Mouse (Mus musculus) thymus, adult 2 months (tissue): Measurements from ENCODE around the gene Atrnl1. TPM values are rescaled to one million over a fixed set of nuclear protein-coding genes. Genes with fewer than 3 reads are reported as not detected.
A peak's percentile ranks its signal among the peaks of the same experiment; 100 is the strongest.

ENCODE experiments used
- DNase-seq: peaks from one replicate; pipeline ENCODE4 v3.0.0; 2021
- H3K27ac ChIP-seq: fragments of 200-500 bp; 2 replicates; pipeline ENCODE4 v1.5.1; 2012; ENCODE audit warnings: low read length, control low read depth; ENCODE audit not compliant: control insufficient read depth, insufficient read depth
- H3K27me3 ChIP-seq: fragments of 200-500 bp; 2 replicates; pipeline ENCODE4 v1.6.1; 2012; ENCODE audit warnings: mild to moderate bottlenecking, low read length, moderate library complexity, mixed read lengths; ENCODE audit not compliant: control insufficient read depth, insufficient read depth
- H3K36me3 ChIP-seq: fragments of 200-500 bp; 2 replicates; pipeline ENCODE4 v1.6.1; 2012; ENCODE audit warnings: mild to moderate bottlenecking, low read length, moderate library complexity; ENCODE audit not compliant: control insufficient read depth, insufficient read depth
- H3K4me1 ChIP-seq: fragments of 200-500 bp; replicated peaks from 2 replicates; pipeline ENCODE4 v1.6.1; 2012; ENCODE audit warnings: low read length; ENCODE audit not compliant: control insufficient read depth, insufficient read depth
- H3K4me3 ChIP-seq: fragments of 200-500 bp; 2 replicates; pipeline ENCODE4 v1.5.1; 2012; ENCODE audit warnings: mild to moderate bottlenecking, low read length, control low read depth, moderate library complexity; ENCODE audit not compliant: control insufficient read depth, insufficient read depth
- CTCF ChIP-seq: fragments of 200-500 bp; IDR thresholded peaks from 2 replicates; pipeline ENCODE4 v1.5.1; 2012; ENCODE audit warnings: mild to moderate bottlenecking, control low read depth, low read length, moderate library complexity, borderline replicate concordance; ENCODE audit not compliant: control insufficient read depth, poor library complexity, insufficient read depth; ENCODE audit errors: extremely low read depth
- POLR2A ChIP-seq: fragments of 200-500 bp; IDR thresholded peaks from 2 replicates; pipeline ENCODE4 v1.6.1; 2012; ENCODE audit warnings: mild to moderate bottlenecking, low read length, control low read depth, moderate library complexity; ENCODE audit not compliant: control insufficient read depth, poor library complexity, insufficient read depth; ENCODE audit errors: extremely low read depth
- WGBS: fragments of 180-500 bp; shearing (Covaris S2); methylation state at CpG from one replicate; pipeline ENCODE4 v1.1.7; 2018; 5-methylcytosine and 5-hydroxymethylcytosine counted together
- polyA plus RNA-seq: library from polyadenylated mRNA; depleted of rRNA; stranded (reverse); fragments of >200 nt; gene quantifications from 2 replicates; pipeline ENCODE4 v1.2.3, GENCODE M21; 2012

Atrnl1 gene
- polyA plus RNA-seq, 1 experiment: 8.2 TPM

GRCm38 (mm10) chr19:57648202-57648943, 37.5 kb downstream of the Atrnl1 start:
- H3K36me3 ChIP-seq: no peaks in the 10 kb centered on the region
- H3K27ac ChIP-seq: peak overlapping the region; percentile 13
- no peak for DNase-seq
- no peaks in the 10 kb centered on the region for H3K27me3 ChIP-seq
- TF ChIP-seq CTCF (no peak), POLR2A (no peak)
- WGBS: 94% methylated on average over 14 of the region's 14 CpGs
- no peak overlapping the region for H3K4me3 ChIP-seq
- H3K4me1 ChIP-seq: no peaks in the 10 kb centered on the region

- Histone ChIP-seq H3K36me3 (no peaks in the 10 kb centered on the region), H3K4me1 (no peaks in the 10 kb centered on the region), H3K27ac (peak overlapping the region; percentile 13), H3K27me3 (no peaks in the 10 kb centered on the region), H3K4me3 (no peak overlapping the region)
- DNase-seq: no peak
- 99% methylated on average over 4 of the region's 4 CpGs for WGBS
- TF ChIP-seq CTCF: no peak
- no peak for TF ChIP-seq POLR2A
Measured at GRCm38 (mm10) chr19:57648944-57649271, 38.1 kb downstream of the Atrnl1 start.

GRCm38 (mm10) chr19:57655083-57655482, 44.2 kb downstream of the Atrnl1 start:
- H3K4me1 ChIP-seq: no peaks in the 10 kb centered on the region
- no peaks in the 10 kb centered on the region for H3K36me3 ChIP-seq
- TF ChIP-seq POLR2A (no peak), CTCF (no peak)
- no peak overlapping the region for H3K4me3 ChIP-seq
- peak; percentile 26 for DNase-seq
- H3K27me3 ChIP-seq: no peaks in the 10 kb centered on the region
- WGBS: 72% methylated on average over 2 of the region's 2 CpGs
- no peak overlapping the region for H3K27ac ChIP-seq

GRCm38 (mm10) chr19:57655491-57655890, 44.7 kb downstream of the Atrnl1 start:
- Histone ChIP-seq H3K4me3 (no peak overlapping the region), H3K27ac (no peak overlapping the region), H3K27me3 (no peaks in the 10 kb centered on the region), H3K36me3 (no peaks in the 10 kb centered on the region), H3K4me1 (no peaks in the 10 kb centered on the region)
- TF ChIP-seq CTCF: no peak
- no peak for TF ChIP-seq POLR2A
- no peak for DNase-seq
- 96% methylated on average over 11 of the region's 11 CpGs for WGBS

GRCm38 (mm10) chr19:57657426-57658087, 46.7 kb downstream of the Atrnl1 start:
- TF ChIP-seq POLR2A: no peak
- no peak for TF ChIP-seq CTCF
- Histone ChIP-seq H3K4me1 (no peaks in the 10 kb centered on the region), H3K27me3 (no peaks in the 10 kb centered on the region), H3K36me3 (no peaks in the 10 kb centered on the region), H3K27ac (no peak overlapping the region), H3K4me3 (no peak overlapping the region)
- no peak for DNase-seq
- 91% methylated on average over 12 of the region's 12 CpGs for WGBS

- Histone ChIP-seq H3K27me3 (no peaks in the 10 kb centered on the region), H3K27ac (no peak overlapping the region), H3K4me3 (no peak overlapping the region), H3K4me1 (no peaks in the 10 kb centered on the region), H3K36me3 (no peaks in the 10 kb centered on the region)
- 61% methylated on average over 8 of the region's 8 CpGs for WGBS
- DNase-seq: no peak
- TF ChIP-seq CTCF (no peak), POLR2A (no peak)
Measured at GRCm38 (mm10) chr19:57658111-57659091, 47.6 kb downstream of the Atrnl1 start.
